ENCODE assay signal across 8 mouse cellular contexts in genomic region chr17:3082125-3082755, GRCm38 (mm10). TPM values are rescaled to one million over a fixed set of nuclear protein-coding genes. Genes with fewer than 3 reads are reported as not detected.
DNase-seq lines count a peak whose midpoint lies in the region; ATAC-seq lines count a peak whose summit lies in the region.
"Not testable (repeated sequence)": the region's sequence is repeated elsewhere in the genome, so short reads cannot be mapped to it uniquely, and the experiment has no call there.

No protein-coding gene starts in this region.

- not testable (repeated sequence) for H3K9me3 ChIP-seq in embryonic facial prominence, embryonic 12.5 days; intestine, embryonic 16.5 days (ENCODE audit: control insufficient read depth, low read length)

- 79% methylated on average over 7 of the region's 9 CpGs for WGBS in embryonic facial prominence, embryonic 12.5 days
- WGBS in intestine, embryonic 16.5 days, result 73% methylated on average over 6 of the region's 9 CpGs

- H3K4me3 ChIP-seq in embryonic facial prominence, embryonic 12.5 days; intestine, embryonic 16.5 days (ENCODE audit: low read length): not testable (repeated sequence)

- H3K27ac ChIP-seq in embryonic facial prominence, embryonic 12.5 days; intestine, embryonic 16.5 days (ENCODE audit: low read length): not testable (repeated sequence)

- H3K9ac ChIP-seq in embryonic facial prominence, embryonic 12.5 days; intestine, embryonic 16.5 days (ENCODE audit: low read depth, low read length): not testable (repeated sequence)

- H3K4me2 ChIP-seq in embryonic facial prominence, embryonic 12.5 days (replicated peaks); intestine, embryonic 16.5 days (ENCODE audit: low read depth, low read length): not testable (repeated sequence)

- H3K27me3 ChIP-seq in embryonic facial prominence, embryonic 12.5 days; intestine, embryonic 16.5 days (replicated peaks; ENCODE audit: control insufficient read depth, insufficient read depth, low read length): not testable (repeated sequence)

- ATAC-seq in embryonic facial prominence, embryonic 12.5 days (ENCODE audit: insufficient number of reproducible peaks, insufficient read depth, low FRiP score, low TSS enrichment), result peak; percentile 76
- peak; percentile 51 for ATAC-seq in intestine, embryonic 16.5 days
- ATAC-seq in megakaryocyte-erythroid progenitor cell, adult 5-6 weeks (replicated peaks; ENCODE audit: low FRiP score, low TSS enrichment, poor library complexity, severe bottlenecking), result peak; percentile 29

- not testable (repeated sequence) for H3K4me1 ChIP-seq in embryonic facial prominence, embryonic 12.5 days; intestine, embryonic 16.5 days (ENCODE audit: control insufficient read depth, insufficient read depth, low read length)

- intact Hi-C loops in left cerebral cortex, postnatal 25 days (cut with DNase I), result not testable (repeated sequence)

- DNase-seq in adrenal gland, adult 18-20 months (ENCODE audit: low spot score in 2 of 2), result peak; percentile 56 to 59
- DNase-seq in heart, adult 18-20 months, result peak; percentile 52 to 62
- peak; percentile 59 to 61 for DNase-seq in left cerebral cortex, postnatal 25 days (ENCODE audit: low spot score in 2 of 2)
- DNase-seq in right cerebral cortex, postnatal 10 days (ENCODE audit: low spot score in 2 of 2), result peak; percentile 59 to 78
- peak; percentile 77 for DNase-seq in yolk sac, embryonic 10.5 days (ENCODE audit: low spot score)

- not testable (repeated sequence) for H3K36me3 ChIP-seq in embryonic facial prominence, embryonic 12.5 days; intestine, embryonic 16.5 days (ENCODE audit: control insufficient read depth, insufficient read depth, low read length)

RNA-seq across cellular contexts. Expression of gene Scaf8, which starts 32.5 kb away (rescaled TPM):
- 10 to 100 TPM; 43.4 to 45.8 TPM for total RNA-seq in adrenal gland, adult 18-20 months (2021)
- 27.7 and 28.3 TPM in 2 replicates for polyA plus RNA-seq in embryonic facial prominence, embryonic 12.5 days (2016; fragmentation: Nextera tagmentation; extraction: Ambion mirVana)
- total RNA-seq in heart, adult 18-20 months (2021), result 10 to 100 TPM; 28.4 to 32.1 TPM
- polyA plus RNA-seq in intestine, embryonic 16.5 days (2015; fragmentation: Nextera tagmentation; extraction: Ambion mirVana), result 12.8 and 14.4 TPM in 2 replicates
- total RNA-seq in left cerebral cortex, postnatal 25 days (2021), result 10 to 100 TPM; 50.6 to 56.9 TPM
- 52.0 and 61.2 TPM in 2 replicates for total RNA-seq in megakaryocyte-erythroid progenitor cell, adult 5-6 weeks (2014; fragmentation: Nextera tagmentation)
- 40.1 and 52.9 TPM in 2 replicates for total RNA-seq in megakaryocyte-erythroid progenitor cell, adult 5-6 weeks (2017)
